Mouse (Mus musculus): ENCODE data around the gene Ptpn21. TPM values are rescaled to one million over a fixed set of nuclear protein-coding genes. Genes with fewer than 3 reads are reported as not detected.

Ptpn21 gene
- polyA plus RNA-seq (2015; fragmentation: Nextera tagmentation; extraction: Ambion mirVana) = 10.8 and 12.1 TPM in 2 replicates

DNA sequence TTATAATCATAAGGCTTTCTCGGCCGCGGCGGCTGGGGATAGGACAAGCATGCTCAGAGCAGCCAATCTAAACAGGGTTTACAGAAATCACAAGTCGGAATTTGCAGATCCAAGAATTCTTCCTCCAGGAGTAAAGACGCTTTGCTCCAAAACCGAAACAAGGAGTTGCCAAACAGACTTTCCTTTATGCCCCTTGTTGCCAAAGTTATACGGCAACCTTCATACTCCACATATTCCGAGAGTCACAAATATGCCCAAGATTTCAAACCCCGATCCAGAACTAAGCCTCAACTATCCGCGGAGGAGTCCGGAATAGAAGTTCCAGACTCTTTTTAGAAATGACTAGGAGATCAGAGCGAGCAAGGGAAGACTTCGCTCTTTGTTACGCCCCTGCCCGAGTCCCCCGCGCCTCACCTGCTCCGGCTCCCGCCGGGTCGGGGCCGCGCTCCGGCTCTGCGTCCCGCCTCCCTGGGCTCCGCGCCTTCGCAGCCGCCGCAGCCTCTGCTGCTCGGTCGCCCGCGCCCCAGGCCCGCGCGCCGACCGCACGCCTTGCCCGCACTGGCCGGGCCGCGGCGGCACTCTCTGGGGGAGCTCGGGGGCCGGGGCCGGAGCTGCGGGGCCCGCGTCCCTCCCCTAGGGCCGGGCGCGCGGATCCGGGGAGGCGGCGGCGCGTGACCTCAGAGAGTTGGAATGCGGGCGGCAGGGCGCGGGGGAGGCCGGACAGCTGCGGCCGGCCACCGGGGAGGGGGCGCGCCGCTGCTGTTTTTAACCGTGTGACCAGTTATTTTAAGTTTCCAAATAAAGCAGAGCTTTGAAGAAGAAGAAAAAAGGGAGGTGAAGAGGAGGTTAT lies at the start of gene Ptpn21:
Gene Ptpn21, minus strand, starts transcription at position 455 of the 850 bp plus-strand sequence.
- H3K9me3 ChIP-seq = no peaks in the 10 kb centered on the region
- peak; percentile 66; the same call in 1 of the 2 replicates for ATAC-seq (ENCODE audit: insufficient number of reproducible peaks, low FRiP score, low TSS enrichment, low read depth)
- peak within 1 kb of the TSS; percentile 93 for H3K9ac ChIP-seq
- peak within 1 kb of the TSS; percentile 93 for H3K27ac ChIP-seq
- peaks cover 29% of the 10 kb centered on the region for H3K4me1 ChIP-seq
- H3K36me3 ChIP-seq = no peaks in the 10 kb centered on the region
- peak within 1 kb of the TSS; percentile 77 for H3K4me2 ChIP-seq
- WGBS = under 1% methylated on average over 74 of the region's 75 CpGs
- H3K27me3 ChIP-seq = no peaks in the 10 kb centered on the region
- peak within 1 kb of the TSS; percentile 80 for H3K4me3 ChIP-seq

DNA sequence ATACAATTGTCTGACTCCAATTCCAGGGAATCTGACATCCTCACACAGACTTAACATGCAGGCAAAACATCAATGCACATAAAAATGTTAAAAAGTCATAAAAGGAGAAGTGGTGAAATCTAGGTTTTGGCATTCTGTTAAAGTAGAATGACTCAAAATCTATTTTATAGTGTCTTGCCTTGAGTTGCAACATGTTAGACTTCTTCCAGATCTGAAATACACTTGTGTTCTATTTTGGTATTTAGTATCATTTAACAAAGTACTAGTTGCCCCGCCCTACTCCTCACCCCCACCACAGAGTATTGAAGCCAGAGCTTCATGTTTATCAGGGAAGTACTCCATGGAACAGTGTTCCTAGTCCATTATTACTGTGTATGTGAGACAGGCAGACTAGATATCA lies 47.0 kb upstream of the Ptpn21 start:
- no peak for ATAC-seq (ENCODE audit: insufficient number of reproducible peaks, low FRiP score, low TSS enrichment, low read depth)
- 89% methylated on average over 1 of the region's 1 CpGs for WGBS
- Histone ChIP-seq H3K9me3 (no peaks in the 10 kb centered on the region), H3K9ac (no peak overlapping the region), H3K27ac (no peak overlapping the region), H3K27me3 (no peaks in the 10 kb centered on the region), H3K4me3 (no peak overlapping the region), H3K4me1 (no peaks in the 10 kb centered on the region), H3K4me2 (no peak overlapping the region), H3K36me3 (peaks cover 62% of the 10 kb centered on the region)

DNA sequence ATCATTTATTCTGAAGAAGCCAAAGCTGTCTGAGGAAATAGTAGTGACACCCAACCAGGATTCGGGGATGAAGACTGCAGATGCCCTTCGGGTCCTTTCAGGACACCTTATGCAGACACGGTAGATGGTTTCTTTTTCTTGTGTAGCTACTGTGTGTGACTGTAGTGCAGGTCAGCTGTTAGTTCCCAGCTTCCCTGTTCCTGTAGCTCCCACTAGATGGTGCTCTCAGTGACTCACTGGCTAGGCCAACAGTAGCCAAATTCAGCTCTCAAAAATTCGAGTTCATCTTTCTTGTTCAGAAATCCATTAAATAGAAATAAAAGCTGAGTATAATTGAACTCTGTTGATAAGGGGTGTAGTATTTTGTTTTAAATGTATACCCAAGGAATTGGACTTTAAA lies 41.9 kb upstream of the Ptpn21 start:
- H3K27me3 ChIP-seq = no peaks in the 10 kb centered on the region
- H3K36me3 ChIP-seq = peaks cover 73% of the 10 kb centered on the region
- WGBS = 82% methylated on average over 4 of the region's 4 CpGs
- H3K4me2 ChIP-seq = no peak overlapping the region
- H3K4me3 ChIP-seq = no peak overlapping the region
- no peaks in the 10 kb centered on the region for H3K9me3 ChIP-seq
- no peak for ATAC-seq (ENCODE audit: insufficient number of reproducible peaks, low FRiP score, low TSS enrichment, low read depth)
- no peaks in the 10 kb centered on the region for H3K4me1 ChIP-seq
- H3K9ac ChIP-seq = no peak overlapping the region
- H3K27ac ChIP-seq = no peak overlapping the region

DNA sequence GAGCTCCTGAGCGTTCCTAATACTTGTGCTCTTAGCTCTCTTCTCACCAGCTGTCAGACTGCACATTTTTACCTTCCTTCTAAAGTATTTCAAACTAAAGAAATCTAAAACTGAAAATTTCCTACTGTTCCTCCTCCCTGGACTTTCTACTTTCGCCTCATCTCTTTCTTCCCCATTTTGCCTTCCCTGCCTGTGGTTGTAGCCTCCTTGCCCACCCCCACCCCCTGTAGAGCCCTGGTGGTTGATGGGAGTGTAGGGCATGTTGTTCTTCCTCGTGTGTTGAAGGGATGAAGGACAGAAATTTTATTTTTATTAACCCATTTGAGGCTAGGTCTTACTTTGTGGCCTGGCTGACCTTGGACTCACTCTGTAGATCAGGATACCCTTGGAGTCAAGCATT lies 40.3 kb upstream of the Ptpn21 start:
- Histone ChIP-seq H3K36me3 (peaks cover 72% of the 10 kb centered on the region), H3K9me3 (no peaks in the 10 kb centered on the region), H3K27ac (no peak overlapping the region), H3K4me2 (no peak overlapping the region), H3K4me1 (no peaks in the 10 kb centered on the region), H3K27me3 (no peaks in the 10 kb centered on the region), H3K9ac (no peak overlapping the region), H3K4me3 (no peak overlapping the region)
- ATAC-seq (ENCODE audit: insufficient number of reproducible peaks, low FRiP score, low TSS enrichment, low read depth) = no peak
- 76% methylated on average over 3 of the region's 3 CpGs for WGBS

DNA sequence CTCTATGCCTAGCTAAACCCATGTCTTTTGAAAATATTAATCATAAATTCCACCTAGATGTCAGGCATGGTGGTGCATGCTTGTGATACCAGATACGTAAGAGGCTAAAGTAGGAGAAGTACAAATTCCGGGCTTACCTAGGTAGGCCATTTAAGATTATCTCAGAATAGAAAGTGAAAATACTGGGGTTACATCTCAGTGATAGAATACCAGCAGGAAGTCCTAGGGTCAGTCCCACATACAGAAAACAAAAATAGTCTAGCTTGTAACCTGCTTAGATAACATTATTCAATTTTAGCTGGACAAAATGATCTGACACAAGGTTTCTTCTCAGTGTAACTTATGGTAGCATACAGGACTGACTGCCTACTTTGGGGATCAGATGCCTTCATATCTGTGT lies 29.0 kb upstream of the Ptpn21 start:
- no peaks in the 10 kb centered on the region for H3K4me1 ChIP-seq
- no peak overlapping the region for H3K27ac ChIP-seq
- no peaks in the 10 kb centered on the region for H3K9me3 ChIP-seq
- no peak overlapping the region for H3K4me3 ChIP-seq
- 93% methylated on average over 2 of the region's 2 CpGs for WGBS
- H3K36me3 ChIP-seq = peaks cover 69% of the 10 kb centered on the region
- no peak for ATAC-seq (ENCODE audit: insufficient number of reproducible peaks, low FRiP score, low TSS enrichment, low read depth)
- H3K4me2 ChIP-seq = no peak overlapping the region
- H3K27me3 ChIP-seq = no peaks in the 10 kb centered on the region
- H3K9ac ChIP-seq = no peak overlapping the region

DNA sequence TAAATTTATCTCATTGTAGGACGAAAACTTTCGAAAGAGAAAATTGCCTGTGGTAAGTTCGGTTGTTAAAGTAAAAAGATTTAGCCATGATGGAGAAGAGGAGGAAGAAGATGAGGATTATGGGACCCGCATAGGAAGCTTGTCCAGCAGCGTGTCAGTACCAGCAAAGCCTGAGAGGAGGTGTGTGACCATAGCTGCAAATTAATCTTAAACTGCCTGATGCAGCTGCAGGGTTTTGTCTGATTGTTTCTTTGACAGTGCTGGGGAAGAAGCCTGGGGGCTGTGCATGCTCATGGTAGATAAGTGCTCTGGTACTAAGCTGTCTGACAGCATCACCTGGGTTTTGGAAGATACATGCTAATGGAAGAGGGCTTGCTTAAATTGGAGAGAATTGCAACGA lies 22.5 kb upstream of the Ptpn21 start:
- H3K36me3 ChIP-seq = peaks cover 75% of the 10 kb centered on the region
- WGBS = 93% methylated on average over 6 of the region's 6 CpGs
- ATAC-seq (ENCODE audit: insufficient number of reproducible peaks, low FRiP score, low TSS enrichment, low read depth) = no peak

DNA sequence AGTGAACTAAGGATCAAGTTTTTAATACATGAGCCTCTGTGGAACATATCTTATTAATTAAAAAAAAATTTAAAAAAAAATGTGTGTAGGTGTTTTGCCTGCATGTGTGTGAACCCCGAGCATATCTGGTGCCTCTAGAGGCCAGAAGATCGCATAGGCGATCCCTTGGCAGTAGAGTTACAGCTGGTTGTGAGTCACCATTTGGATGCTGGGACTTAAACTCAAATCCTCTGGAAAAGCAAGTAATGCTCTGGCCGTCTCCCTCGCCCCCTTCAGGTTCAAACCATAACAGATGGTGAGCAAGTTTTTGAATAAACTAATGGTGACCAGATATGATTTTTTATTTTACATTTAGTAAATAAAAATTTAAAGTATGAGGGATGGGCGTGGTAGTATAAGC lies 20.4 kb upstream of the Ptpn21 start:
- no peak for ATAC-seq (ENCODE audit: insufficient number of reproducible peaks, low FRiP score, low TSS enrichment, low read depth)
- no peaks in the 10 kb centered on the region for H3K27me3 ChIP-seq
- no peak overlapping the region for H3K4me3 ChIP-seq
- H3K9me3 ChIP-seq = no peaks in the 10 kb centered on the region
- no peak overlapping the region for H3K4me2 ChIP-seq
- 83% methylated on average over 6 of the region's 6 CpGs for WGBS
- H3K9ac ChIP-seq = no peak overlapping the region
- peaks cover 61% of the 10 kb centered on the region for H3K36me3 ChIP-seq
- no peak overlapping the region for H3K27ac ChIP-seq
- H3K4me1 ChIP-seq = no peaks in the 10 kb centered on the region

More for the DNA sequence above, 22.5 kb upstream of the Ptpn21 start:
- Histone ChIP-seq H3K27ac (no peak overlapping the region), H3K27me3 (no peaks in the 10 kb centered on the region), H3K4me2 (no peak overlapping the region), H3K9me3 (no peaks in the 10 kb centered on the region), H3K4me3 (no peak overlapping the region), H3K4me1 (no peaks in the 10 kb centered on the region), H3K9ac (no peak overlapping the region)

DNA sequence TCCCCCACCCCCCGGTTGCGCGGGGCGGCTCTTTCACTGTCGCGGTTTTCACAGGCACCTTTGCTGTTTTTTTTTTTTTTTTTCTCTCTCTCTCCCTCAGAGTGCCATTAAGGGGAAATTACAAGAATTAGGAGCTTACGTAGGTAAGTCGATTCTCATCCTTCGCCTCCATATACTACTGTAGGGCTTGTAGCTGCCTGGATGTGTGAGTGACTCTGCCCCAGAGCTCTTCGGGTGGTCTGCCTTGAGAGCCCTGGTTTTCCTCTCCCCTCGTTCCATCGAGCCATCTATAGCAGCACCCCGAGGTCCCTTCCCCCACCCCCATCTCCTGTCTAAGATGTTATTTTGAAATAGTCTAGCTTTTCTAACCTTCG lies 10.2 kb upstream of the Ptpn21 start:
- WGBS = under 1% methylated on average over 12 of the region's 14 CpGs
- ATAC-seq (ENCODE audit: insufficient number of reproducible peaks, low FRiP score, low TSS enrichment, low read depth) = no peak
- H3K4me3 ChIP-seq = peak overlapping the region; percentile 95
- no peaks in the 10 kb centered on the region for H3K9me3 ChIP-seq
- no peaks in the 10 kb centered on the region for H3K36me3 ChIP-seq
- H3K4me1 ChIP-seq = peaks cover 13% of the 10 kb centered on the region
- peak overlapping the region; percentile 89 for H3K9ac ChIP-seq
- H3K27me3 ChIP-seq = no peaks in the 10 kb centered on the region
- H3K27ac ChIP-seq = peak overlapping the region; percentile 92
- peak overlapping the region; percentile 48 for H3K4me2 ChIP-seq

DNA sequence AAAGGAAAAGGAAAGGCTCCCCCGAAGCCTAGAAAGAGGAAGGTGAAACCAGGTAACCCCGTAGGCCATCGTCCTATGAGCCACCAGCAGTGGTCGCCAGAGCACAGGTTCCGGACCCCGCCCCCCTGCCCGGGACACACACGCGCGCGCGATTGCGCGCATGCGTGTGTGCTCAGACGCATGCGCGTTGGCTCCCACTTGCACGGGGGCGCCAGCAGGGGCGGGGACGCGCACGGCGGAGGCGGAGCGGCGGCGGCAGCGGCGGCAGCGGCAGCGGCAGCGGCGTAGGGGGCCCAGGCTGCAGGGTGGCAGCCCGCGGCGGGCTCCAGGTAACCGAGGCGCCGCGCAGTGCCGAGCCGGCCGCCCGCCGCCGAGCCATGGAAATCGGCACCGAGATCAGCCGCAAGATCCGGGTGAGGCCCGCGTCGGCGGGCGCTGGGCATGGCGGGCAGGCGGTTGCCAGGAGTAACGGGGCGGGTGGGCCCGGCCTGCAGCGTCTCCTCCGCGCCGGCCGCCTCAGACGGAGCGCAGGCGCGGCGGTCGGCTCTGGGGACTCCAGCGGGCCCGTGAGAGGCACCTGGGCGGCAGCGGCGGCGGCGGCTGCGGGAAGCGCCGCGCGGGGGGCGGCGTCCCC lies 9.7 kb upstream of the Ptpn21 start, which contains the start of gene Zc3h14:
Gene Zc3h14, plus strand, starts transcription at position 219 of the 634 bp plus-strand sequence.
- peak; percentile 85 for ATAC-seq (ENCODE audit: insufficient number of reproducible peaks, low FRiP score, low TSS enrichment, low read depth)
- Histone ChIP-seq H3K36me3 (no peaks in the 10 kb centered on the region), H3K9me3 (no peaks in the 10 kb centered on the region), H3K4me2 (peak within 1 kb of the TSS; percentile 48), H3K9ac (peak within 1 kb of the TSS; percentile 89), H3K27ac (peak within 1 kb of the TSS; percentile 92), H3K27me3 (no peaks in the 10 kb centered on the region), H3K4me1 (peaks cover 13% of the 10 kb centered on the region), H3K4me3 (peak within 1 kb of the TSS; percentile 95)
- under 1% methylated on average over 69 of the region's 87 CpGs for WGBS

DNA sequence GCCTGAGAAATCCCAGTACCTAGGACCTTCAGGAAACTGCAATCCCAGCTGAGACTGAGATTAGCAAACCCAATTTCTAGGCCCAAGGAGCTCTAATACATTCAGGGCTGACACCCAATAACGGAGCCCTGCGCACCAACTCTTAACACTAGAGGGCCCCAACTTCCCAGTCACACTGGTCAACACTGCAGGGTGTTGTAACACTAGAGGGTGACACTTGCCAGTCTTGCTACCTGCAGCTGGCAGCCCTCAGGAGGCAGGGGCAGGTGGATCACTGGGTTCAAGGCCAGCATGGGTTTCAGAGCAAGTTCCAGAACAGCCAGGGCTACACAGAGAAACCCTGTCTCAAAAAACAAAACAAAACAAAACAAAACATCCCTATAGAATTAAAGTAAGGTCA lies 8.9 kb upstream of the Ptpn21 start:
- no peak overlapping the region for H3K4me2 ChIP-seq
- H3K9ac ChIP-seq = no peak overlapping the region
- peaks cover 13% of the 10 kb centered on the region for H3K4me1 ChIP-seq
- no peak overlapping the region for H3K4me3 ChIP-seq
- no peaks in the 10 kb centered on the region for H3K9me3 ChIP-seq
- no peak for ATAC-seq (ENCODE audit: insufficient number of reproducible peaks, low FRiP score, low TSS enrichment, low read depth)
- no peak overlapping the region for H3K27ac ChIP-seq
- no peaks in the 10 kb centered on the region for H3K27me3 ChIP-seq
- H3K36me3 ChIP-seq = no peaks in the 10 kb centered on the region
- 29% methylated on average over 2 of the region's 2 CpGs for WGBS

DNA sequence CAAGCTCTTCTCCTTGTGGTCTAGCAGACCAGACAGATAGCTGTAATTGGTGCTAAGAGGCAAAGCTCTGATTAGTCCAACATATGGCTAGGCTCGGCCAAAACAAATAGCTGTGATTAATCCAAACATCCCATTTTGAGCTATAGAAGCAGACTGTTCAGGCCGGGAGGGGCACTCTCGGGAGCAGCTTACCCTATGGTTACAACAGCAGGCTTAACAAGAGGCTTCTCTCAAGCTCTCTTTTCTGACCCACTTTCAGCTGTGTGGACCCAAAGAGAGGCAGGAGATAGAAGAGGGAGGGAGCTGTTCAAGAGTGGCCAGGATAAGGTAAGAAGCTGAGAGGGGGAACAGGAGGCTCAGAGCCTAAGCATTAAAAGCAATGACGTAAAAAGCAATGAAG lies 8.4 kb upstream of the Ptpn21 start:
- Histone ChIP-seq H3K27ac (no peak overlapping the region), H3K27me3 (no peaks in the 10 kb centered on the region), H3K36me3 (no peaks in the 10 kb centered on the region), H3K4me3 (no peak overlapping the region), H3K9ac (no peak overlapping the region), H3K4me1 (peaks cover 13% of the 10 kb centered on the region), H3K9me3 (no peaks in the 10 kb centered on the region), H3K4me2 (no peak overlapping the region)
- ATAC-seq (ENCODE audit: insufficient number of reproducible peaks, low FRiP score, low TSS enrichment, low read depth) = no peak
- 53% methylated on average over 4 of the region's 4 CpGs for WGBS

DNA sequence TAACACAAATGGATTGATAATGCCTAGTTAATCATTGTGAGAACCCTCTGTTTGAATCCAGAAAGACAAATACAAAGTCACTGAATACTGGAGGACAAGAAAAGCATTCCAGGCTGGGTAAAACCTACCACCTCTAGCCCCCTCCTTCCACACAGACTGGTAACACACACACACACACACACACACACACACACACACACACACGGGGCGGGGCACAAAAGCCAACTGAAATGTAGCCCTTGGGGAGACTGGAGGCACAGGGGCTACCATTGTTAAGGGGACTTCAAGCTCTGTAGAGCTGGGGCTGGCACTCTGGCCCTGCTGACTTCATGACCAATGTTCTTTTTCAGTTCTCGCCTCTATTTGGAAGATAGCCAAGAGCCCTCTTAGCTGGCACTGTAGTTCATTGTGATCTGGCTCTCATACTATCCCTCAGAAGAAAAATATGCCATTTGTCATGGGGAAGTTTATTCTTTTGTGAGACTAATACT lies 3.9 kb upstream of the Ptpn21 start:
- Histone ChIP-seq H3K4me2 (no peak overlapping the region), H3K9me3 (no peaks in the 10 kb centered on the region), H3K27me3 (no peaks in the 10 kb centered on the region), H3K36me3 (no peaks in the 10 kb centered on the region), H3K27ac (no peak overlapping the region), H3K9ac (no peak overlapping the region), H3K4me1 (peaks cover 8% of the 10 kb centered on the region; the same call in 1 of the 2 replicates), H3K4me3 (no peak overlapping the region)
- no peak for ATAC-seq (ENCODE audit: insufficient number of reproducible peaks, low FRiP score, low TSS enrichment, low read depth)
- 30% methylated on average over 3 of the region's 3 CpGs for WGBS

Measured in limb, embryonic 15.5 days (tissue).